Mouse (Mus musculus) T-helper 2 cell (primary cell): Measurements from ENCODE around the gene Dhx32.
"Not testable (repeated sequence)": the region's sequence is repeated elsewhere in the genome, so short reads cannot be mapped to it uniquely, and the experiment has no call there.

Source experiments
- in situ Hi-C: fragments of 300-600 bp; cut with MboI, MseI; formaldehyde crosslinking; loops from one replicate; pipeline ENCODE4 v1.15.1; 2025; ENCODE audit warnings: high pct_unique_total_duplicates

The Dhx32 gene

DNA sequence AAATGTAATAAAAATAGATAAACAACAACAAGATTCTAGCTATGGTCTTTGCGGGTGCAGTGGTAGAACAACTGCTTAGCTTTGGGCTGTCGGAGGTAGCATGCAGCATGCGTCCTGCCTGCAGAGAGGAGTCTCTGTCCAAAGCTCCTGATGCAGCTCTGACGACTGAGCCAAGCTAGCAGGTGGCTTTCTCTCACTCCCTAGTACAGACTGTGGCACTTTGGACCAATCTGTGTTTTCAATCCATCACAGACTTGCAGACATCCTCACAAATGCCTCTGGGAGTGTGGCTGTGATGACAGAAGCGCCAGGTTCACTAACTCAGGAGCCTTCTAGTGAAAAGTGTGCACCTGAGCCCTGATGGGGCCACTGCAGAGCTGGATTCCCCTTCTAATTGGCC, 53.2 kb downstream of the Dhx32 start:
- in situ Hi-C loops: no loop called here

DNA sequence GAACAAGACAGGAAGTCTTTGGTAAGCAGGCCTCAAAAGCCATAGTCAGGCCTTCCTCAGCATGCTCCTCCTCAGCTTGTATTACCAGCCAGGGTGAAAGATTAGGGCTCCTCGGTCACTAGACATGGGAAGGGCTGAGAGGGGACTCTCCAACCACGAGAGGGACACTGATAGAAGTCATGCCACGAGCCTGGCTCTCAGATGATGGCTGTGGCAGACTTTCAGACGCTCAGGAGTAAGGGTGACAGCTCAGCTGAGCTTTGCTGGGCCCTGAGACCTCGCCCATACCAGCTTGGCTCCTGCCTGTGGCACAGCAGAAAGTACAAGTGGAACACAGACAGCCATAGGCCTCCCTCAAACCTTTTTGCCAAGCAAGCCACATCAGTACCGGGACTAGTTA, 55.5 kb downstream of the Dhx32 start:
- in situ Hi-C loops: no loop called here

DNA sequence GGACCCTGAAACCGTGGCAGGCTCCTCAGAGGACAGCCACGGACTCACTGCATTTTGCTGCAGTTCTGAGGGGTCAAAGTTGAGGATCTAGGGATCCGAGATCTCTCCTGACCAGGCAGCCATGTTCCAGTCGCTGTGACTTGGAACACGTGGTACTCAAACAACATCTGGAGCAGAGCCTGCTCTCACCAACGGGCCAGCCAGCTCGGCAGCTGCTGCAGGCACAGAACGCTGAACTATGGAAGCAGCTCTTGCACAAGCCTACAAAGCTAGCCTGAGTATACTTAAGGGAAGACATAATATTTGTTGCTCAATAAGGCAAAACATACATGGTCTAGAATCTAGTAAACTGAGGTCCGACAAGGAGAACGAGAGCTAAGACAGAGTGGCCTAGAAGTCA, 57.0 kb downstream of the Dhx32 start:
- in situ Hi-C loops: no loop called here

DNA sequence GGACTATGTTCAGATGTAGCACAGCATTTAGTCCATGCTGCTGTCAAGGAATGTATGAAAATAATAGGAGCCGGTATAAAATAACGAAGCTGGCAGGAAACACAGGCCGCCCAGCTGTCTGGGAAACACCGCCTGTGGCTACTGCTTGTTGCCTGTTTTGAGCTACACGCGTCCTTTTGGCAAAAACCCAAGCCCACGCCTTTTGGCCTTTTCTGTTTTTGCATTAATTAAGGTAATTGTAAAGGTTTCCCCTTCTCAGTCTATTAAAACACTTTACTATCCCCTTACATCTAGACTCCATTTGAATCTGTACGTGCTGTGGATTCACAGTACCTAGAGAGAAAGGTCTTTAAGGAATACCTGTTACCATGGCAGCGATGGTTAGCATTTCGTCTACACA, 57.7 kb downstream of the Dhx32 start:
- in situ Hi-C loops: no loop called here

DNA sequence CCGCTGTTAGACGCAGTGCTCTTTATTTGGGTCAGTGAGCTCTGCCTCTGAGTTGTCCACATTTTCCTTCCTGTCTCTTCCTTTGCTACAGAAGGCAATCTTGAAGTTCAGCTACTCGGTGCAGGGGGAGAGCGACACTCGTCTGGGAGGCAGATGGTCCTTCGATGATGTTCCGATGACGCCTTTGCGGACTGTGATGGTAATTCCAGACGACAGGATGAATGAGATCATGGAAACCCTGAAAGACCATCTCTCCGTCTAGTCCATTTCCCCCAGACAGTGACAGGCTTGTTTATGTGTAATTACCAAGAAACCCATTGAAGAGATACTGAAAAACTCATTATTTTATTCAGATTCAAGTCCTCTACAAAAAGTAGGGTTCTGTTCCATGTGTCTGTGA, 61.9 kb downstream of the Dhx32 start:
- in situ Hi-C loops: no loop called here

DNA sequence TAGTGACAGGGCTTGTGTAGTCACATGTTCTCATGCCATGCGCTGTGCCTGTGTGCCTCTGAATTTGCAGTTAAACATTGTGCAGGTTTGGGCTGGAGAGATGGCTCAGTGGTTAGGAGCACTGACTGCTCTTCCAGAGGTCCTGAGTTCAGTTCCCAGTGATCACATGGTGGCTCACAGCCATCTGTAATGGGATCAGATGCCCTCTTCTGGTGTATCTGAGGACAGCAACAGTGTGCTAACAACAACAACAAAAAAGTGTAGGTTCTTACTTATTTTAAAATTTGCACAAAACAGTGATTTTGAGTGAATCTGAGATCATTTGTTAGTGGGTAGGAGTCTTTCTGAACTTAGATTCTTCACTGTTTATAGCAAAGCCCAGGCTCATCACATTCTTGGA, 63.9 kb downstream of the Dhx32 start:
- in situ Hi-C loops: no loop called here

DNA sequence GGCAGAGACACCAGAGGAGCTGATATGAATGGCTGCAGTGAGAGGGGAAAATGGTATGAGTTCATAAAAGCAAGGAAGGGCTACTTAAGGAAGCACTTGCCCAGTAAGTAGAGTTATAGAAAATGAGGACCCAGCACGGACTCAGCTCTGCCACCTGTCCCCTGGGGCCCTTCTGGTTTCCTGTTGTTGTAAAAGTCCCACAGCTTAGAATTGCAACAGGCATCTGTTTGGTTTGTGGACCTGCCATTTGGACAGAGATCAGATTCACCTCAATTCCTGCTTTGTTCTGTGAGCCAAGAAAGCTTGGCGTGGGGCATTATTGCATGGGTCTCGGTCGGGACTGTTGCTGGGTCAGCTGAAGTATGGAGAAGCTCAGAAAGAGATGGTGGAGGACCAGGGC, 67.1 kb downstream of the Dhx32 start:
- in situ Hi-C loops: no loop called here

DNA sequence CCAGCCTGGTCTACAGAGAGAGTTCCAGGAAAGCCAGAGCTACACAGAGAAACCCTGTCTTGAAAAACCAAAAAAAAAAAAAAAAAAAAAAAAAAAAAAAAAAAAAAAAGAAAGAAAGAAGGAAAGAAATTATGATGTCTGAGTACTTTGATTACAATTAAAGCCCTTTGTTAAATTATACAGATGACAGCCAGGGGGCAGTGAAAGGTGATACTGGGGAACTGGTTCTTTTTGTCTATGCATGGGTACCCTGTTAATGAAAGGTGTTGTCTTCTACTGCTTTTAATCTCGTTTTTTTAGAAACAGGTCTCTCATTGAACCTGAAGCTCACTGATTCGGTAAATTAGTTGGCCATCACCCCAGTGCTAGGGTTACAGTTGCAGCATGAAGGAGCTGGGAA, 75.2 kb downstream of the Dhx32 start:
- in situ Hi-C loops: no loop called here

DNA sequence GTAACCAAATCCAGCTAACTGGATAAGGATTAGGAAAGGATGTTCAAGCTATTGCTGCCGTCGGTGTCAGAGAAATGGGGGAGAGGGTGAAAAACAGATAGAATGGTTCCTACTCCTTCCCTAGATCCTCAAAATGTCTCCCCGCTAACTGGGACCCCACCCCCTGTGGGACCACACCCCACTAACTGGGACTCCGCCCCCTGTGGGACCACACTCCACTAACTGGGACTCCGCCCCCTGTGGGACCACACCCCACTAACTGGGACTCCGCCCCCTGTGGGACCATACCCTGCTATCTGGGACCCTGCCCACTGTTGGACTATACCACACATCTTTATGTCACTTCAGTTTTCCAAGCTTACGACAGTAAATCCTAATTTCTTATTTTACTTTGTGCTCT, 78.6 kb downstream of the Dhx32 start:
- in situ Hi-C loops: no loop called here

DNA sequence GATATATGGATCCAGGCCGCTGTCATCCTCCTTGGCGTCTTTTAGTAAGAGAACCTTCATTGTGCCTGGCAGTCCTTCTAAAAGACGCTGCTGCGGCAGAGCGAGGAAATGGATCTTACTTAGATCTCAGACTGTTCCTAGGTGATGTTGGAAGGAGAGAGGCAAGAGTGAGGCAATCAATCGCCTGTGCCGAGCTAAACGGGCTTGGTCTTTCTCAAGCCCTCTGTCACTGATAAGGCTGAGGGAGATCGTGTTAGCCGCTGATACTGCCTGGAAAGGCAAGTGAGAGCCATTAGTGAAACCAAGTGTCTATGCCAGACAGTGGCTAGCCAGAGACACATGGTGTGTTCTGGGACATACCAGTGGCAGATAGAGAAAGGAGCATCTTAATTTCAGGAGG, 80.2 kb downstream of the Dhx32 start:
- in situ Hi-C loops: no loop called here

DNA sequence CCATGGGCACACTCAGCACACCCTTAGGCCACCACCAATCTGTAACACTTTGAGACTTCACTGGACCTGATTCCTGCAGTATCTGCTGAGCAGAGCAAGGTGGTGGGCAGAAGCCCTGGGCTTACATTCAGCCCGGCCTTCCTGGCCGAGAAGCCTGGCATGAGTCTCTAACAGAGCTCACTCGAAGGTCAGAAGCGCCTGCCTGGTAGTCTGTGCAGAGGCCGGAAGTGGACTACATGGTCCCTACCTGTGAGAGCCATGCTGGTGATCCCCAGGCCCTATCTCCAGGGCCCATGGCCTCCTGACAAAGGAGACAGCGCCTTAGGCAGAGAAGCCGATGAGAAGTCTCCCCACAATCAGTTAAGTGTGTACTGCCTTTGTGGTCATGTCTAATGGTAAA, 81.2 kb downstream of the Dhx32 start:
- in situ Hi-C loops: no loop called here

DNA sequence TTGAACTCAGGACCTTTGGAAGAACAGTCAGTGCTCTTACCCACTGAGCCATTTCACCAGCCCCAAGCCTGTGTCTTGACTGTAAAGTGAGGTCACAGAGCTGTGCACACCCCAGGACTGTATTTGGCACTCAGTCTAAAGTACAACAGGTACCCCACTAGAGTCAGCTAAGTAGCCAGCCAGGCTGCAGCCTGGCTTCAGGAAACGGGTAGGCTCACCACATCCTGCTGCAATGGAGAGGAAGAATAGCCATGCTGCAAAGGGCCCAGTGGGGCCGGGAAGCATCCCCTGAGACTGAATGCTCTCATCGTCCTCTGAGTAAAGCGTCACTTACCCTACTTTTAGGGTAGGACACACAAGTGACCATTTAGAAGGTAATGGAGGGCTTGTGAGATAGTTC, 82.6 kb downstream of the Dhx32 start:
- in situ Hi-C loops: no loop called here

DNA sequence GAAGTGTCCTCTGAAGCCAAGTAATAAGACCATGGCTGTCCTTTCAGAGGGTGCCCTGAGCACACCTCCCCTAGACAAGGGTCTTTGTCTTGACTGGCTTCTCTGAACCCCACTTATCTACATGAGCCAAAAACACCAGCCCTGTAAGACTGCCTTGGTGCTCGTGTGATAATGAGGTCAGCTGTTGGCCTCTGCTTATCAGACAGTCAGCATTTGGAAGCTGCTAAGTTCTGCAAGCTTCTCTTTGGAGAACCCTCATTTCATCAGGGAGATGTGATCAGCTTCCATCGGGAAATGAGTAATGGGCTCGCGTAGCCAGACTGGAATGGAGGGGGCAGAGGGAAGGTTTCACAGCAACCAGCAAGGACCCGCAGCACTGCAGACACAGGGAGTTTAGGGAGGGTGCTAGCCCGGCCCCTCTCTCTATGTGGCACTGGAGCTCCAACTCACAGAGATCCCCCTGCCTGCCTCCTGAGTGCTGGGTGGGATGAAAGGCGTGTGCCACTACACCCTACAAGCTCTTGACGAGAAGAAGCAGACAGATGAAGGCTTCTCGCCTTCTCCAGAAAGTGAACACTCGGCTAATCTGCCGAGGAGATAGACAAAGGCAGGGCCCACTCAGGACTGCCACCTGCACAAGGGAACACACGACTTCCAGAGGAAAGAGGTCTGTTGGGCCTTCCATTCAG, 84.4 kb downstream of the Dhx32 start:
- in situ Hi-C loops: no loop called here

DNA sequence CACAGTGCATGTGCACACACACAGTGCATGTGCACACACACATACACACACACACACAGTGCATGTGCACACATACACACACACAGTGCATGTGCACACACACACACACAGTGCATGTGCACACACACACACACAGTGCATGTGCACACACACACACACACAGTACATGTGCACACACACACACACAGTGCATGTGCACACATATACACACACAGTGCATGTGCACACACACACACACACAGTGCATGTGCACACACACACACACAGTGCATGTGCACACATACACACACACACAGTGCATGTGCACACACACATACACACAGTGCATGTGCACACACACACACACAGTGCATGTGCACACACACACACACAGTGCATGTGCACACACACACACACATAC, 96.9 kb downstream of the Dhx32 start:
- in situ Hi-C loops: not testable (repeated sequence)

DNA sequence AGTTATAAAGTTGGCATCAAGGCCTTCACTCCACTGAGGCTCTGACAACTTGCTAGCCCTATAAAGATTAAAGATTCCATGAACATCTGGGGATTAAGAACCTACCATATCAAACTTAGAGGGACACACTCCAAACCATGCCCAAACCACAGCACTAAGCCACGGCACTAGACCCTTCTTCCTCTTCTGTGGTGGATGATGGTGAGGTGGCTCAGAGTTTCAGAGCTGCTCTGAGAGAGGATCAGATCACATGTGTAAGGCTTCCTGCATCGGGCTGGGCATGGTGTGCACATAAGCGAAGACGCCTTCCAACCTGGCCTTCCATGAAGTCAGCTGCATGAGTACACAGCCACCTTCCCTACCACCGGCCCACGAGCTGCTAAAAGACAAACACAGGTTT, 97.8 kb downstream of the Dhx32 start:
- in situ Hi-C loops: no loop called here

DNA sequence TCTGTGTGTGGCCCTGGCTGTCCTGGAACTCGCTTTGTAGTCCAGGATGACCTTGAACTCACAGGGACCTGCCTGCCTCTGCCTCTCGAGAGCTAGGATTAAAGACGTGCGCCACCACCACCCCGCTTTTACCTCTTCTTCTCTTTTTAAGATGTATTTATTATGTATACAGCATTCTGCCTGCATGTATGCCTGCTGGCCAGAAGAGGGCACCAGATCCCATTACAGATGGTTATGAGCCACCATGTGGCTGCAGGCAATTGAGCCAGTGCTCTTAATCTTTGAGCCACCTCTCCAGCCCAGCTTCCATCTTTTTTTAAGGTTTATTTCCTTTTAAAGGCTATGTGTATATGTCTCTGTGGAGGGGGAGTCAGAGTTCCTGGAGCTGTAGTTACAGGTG, 98.4 kb downstream of the Dhx32 start:
- in situ Hi-C loops: no loop called here

DNA sequence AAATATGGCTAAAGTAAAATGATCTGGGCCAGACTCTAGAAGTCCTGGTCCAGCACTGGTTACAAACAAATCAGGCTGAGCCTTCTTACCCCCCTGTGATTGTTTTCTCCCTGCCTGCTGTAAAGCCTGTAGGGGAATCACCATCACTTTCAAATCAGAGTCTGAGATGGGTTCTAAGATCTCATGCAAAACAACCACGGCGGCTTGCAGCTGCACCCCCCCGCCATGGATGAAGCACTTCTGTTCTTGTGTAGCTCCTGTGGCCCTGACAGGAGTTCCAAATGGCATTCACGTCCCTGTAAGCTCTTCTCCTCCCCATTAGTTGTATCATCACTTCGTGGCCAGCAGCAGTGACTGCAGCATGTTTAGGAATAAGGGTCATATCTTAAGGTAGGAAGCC, 98.9 kb downstream of the Dhx32 start:
- in situ Hi-C loops: no loop called here

DNA sequence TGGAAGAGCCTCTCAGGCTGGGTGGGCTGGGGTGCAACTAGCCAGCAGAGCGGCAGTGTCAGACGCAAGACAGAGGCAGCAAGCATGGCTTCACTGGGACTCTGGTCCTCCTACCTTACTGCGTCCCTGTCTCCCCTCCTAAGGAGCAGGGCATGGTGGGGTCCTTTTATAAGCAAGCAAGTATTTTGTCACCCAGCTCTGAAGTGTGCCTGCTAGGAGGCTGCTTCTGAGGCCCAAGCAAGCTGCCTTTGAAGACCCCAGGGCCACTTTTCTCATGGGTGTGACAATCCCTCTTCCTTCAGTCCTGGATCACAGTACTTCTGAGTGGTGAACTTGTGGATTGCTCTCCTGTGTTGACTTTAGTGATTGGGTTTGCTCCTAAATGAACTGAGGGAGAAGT, 102.6 kb downstream of the Dhx32 start, which contains the start of gene Mmp21:
Mmp21 (minus strand) TSS at position 101 of the 400 bp plus-strand sequence.
- in situ Hi-C loops: no loop called here

DNA sequence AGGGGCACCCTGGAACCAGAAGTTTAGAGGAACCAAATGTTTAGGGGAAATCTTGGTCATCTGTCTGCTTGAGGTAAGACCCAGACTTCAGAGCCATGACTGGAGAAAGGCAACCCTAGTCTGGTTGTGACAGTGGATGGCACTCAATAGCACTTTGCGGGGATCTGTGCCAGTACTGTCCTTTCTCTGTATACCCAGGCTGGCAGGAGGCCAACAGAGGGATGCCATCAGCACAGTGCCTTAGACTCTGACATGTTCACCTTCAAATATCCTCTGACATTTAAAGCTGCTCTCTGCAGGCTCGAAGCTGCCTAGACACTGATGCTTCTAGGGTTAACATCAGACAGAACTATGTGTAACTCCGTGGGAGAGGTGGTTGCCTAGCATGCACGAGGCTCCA, 103.1 kb downstream of the Dhx32 start:
- in situ Hi-C loops: no loop called here

DNA sequence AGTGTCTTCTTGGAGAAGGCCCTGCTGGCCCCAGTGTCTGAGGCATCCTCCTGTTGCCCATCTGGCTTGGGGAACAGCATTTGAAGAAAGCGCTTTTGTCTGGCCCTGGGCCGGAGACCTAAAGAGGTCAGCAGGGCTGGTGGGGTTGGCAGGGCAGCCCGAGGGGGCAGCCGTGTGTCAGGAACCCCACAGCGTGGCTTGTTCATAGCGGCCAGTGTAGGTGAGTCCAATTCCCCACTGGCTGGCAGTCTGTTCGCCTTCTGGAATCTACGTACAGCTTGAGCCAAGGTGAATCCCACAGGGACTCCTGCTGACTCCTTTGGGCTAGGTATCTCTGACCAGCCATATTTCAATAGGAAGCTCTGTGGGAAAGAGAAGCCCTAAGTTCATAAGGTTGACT, 103.8 kb downstream of the Dhx32 start:
- in situ Hi-C loops: no loop called here

DNA sequence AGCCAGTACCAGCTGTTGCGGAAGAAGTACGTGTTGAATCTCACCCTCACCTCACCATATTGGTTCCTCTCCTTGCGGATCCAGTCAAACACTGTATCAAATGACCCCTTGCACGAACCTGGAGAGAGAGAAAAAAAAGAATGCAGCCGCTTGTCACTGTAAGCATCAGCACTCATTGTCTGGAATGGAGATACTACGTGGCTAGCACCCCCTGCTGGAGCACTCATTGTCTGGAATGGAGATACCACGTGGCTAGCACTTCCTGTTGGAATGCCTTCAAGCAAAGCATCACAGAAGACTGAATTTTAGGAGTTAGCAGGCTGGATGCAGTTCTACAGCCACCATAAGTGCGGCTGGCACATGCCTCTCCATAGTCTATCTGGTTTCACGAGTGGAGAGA, 106.5 kb downstream of the Dhx32 start:
- in situ Hi-C loops: no loop called here
